Mouse (Mus musculus) left cerebral cortex, postnatal 14 days (tissue): ENCODE measurements around the gene Sept12. TPM values are rescaled to one million over a fixed set of nuclear protein-coding genes. Genes with fewer than 3 reads are reported as not detected.

Experiments used
- DNase-seq, 2 experiments: peaks; one replicate each; pipeline ENCODE4 v3.0.0; 2021 to 2022; ENCODE audit warnings: low spot score in 2 of 2, mixed read lengths in 1 of 2
- intact Hi-C: fragments of 180-260 bp; cut with DNase I; formaldehyde crosslinking; loops from one replicate; pipeline ENCODE4 v1.15.1; 2025
- total RNA-seq, 2 experiments: library from RNA; stranded (reverse); gene quantifications; 2 replicates each; pipeline ENCODE4 v1.2.3; 2021

Sept12 gene
- total RNA-seq, 2 experiments from 2014 or later, result not detected

DNA sequence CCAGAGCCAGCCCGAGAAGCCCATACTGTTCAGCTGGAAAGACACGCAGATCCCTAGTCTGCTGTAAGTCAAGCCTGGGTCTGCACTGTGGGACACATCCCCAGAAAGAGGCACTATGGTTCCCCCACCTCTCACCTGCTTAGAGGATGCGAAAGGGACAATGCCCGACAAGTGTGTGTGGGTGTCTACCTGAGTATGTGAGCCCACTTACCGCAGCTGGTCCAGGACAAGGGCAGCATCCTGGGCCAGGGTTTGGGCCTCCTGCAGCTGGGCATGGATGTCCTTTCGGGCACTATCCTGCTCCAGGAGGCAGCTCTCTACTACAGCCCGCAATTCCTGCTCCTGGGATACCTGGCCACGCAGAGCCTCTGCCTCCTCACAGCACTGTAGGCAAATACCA lies 54.8 kb downstream of the Sept12 start:
- no peak for DNase-seq
- intact Hi-C loops, result no loop called here

GRCm38 (mm10) chr16:4941016-4941415 lies 56.6 kb downstream of the Sept12 start:
- DNase-seq, result no peak
- intact Hi-C loops, result no loop called here

DNA sequence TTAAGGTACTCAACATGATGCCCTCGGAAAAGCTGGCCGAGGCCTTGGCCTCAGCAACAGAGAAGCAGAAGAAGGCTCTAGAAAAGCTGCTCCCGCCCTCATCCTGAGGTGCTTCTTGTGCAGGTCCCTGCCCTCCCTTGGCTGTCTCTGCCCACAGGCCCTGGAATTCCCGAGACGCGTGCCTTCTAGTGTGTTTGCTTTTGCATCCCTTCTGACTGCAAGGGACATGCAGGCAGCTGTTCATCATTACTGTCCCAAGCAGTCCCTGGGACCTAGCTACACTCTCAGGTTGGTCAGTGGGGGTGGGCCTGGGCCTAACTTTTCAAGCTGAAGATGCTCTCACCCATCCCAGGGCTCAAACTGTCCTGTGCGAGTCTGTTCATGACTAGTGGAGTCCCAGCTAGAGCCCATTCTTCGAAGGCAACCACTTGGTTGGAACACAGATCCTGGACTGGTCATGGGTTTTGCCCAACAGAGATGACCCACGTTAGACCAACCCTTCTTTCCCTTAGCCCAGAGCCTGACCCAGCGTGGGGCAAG lies 57.3 kb downstream of the Sept12 start:
- DNase-seq, result no peak
- intact Hi-C loops, result no loop called here

- intact Hi-C loops, result no loop called here
Observed at GRCm38 (mm10) chr16:4939412-4939811, 58.2 kb downstream of the Sept12 start.

GRCm38 (mm10) chr16:4938989-4939388 lies 58.7 kb downstream of the Sept12 start:
- intact Hi-C loops, result no loop called here
- peak; percentile 96 to 97 for DNase-seq

More at GRCm38 (mm10) chr16:4939412-4939811, 58.2 kb downstream of the Sept12 start:
- DNase-seq, result peak; percentile 47 to 54

GRCm38 (mm10) chr16:4938461-4938860 lies 59.2 kb downstream of the Sept12 start, which contains the start of gene Nudt16l1:
Nudt16l1 (plus strand) TSS chr16:4938761.
- intact Hi-C loops, result no loop called here
- no peak for DNase-seq

DNA sequence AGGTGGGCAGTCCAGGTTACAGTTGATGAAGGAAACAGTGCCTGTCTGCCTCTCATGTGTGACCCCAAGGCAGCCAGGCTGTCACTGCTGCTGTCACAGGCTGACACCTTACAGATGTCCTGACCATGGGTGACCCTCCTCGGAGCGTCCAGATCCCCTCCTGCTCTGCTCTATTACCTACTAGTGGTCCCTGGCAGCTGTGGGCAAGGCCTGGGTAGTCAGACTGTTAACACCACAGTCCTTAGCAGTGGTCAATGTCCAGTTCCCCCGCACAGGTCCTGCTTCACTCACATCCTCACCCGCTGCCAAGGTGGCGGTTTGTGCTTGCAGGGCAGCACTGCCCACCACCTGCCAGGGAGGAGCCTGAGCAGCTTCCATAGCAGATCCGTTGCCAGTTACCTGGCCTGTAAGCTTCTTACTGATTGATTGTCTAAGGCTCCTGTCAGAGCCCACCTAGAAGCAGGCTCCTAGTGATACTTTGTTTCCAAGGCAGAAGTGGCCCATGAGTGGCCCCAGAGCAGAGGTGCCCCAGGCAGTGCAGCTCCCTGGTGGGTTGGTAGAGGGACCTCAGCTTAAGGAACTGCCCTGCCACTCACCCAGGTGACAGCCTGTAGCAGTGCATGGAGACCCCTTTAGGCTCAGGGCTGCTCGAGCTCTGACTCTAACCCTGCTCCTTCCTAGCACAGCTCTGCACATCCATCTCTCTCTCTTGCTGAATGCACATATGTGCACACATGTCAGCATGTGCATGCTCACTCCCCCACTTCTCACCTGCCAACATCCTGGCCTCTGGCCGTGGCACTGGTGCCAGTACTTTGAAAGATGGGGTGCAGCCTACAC lies 60.1 kb downstream of the Sept12 start:
- DNase-seq, result peak in 1 of 2 experiments; percentile 39
- intact Hi-C loops, result no loop called here

Other genes with a start within 250 kb of the Sept12 start
- gene Cdip1, start 207.6 kb downstream of the Sept12 start, total RNA-seq, result 100 to 1,000 TPM; 162 to 163 TPM
- gene 4930562C15Rik, start 162.4 kb downstream of the Sept12 start, total RNA-seq, result not detected
- 10 to 100 TPM; 81.6 to 86.7 TPM for gene Ubald1, start 117.5 kb downstream of the Sept12 start, total RNA-seq
- gene Mgrn1, start 111.6 kb downstream of the Sept12 start, total RNA-seq, result 100 to 1,000 TPM; 198 to 203 TPM
- gene Nudt16l1, start 59.1 kb downstream of the Sept12 start, total RNA-seq, result 10 to 100 TPM; 66.7 to 70.3 TPM
- 10 to 100 TPM; 50.1 TPM for gene Anks3, start 33.6 kb downstream of the Sept12 start, total RNA-seq
- gene Smim22, start 9.4 kb upstream of the Sept12 start, total RNA-seq, result not detected
- 100 to 1,000 TPM; 202 to 212 TPM for gene Rogdi, start 15.7 kb upstream of the Sept12 start, total RNA-seq
- gene Glyr1, start 52.0 kb upstream of the Sept12 start, total RNA-seq, result 100 to 1,000 TPM; 141 to 156 TPM
- gene Ubn1, start 52.2 kb upstream of the Sept12 start, total RNA-seq, result 10 to 100 TPM; 41.9 to 42.1 TPM
- under 1 TPM; 0.04 to 0.53 TPM for gene Ppl, start 134.6 kb upstream of the Sept12 start, total RNA-seq
- gene Sec14l5, start 149.3 kb upstream of the Sept12 start, total RNA-seq, result 1 to 10 TPM; 1.2 to 1.5 TPM
- gene Nagpa, start 206.2 kb upstream of the Sept12 start, total RNA-seq, result 1 to 10 TPM; 7.4 to 10.0 TPM
- gene AU021092, start 224.4 kb upstream of the Sept12 start, total RNA-seq, result 10 to 100 TPM in 1 of 2 experiments, 1 to 10 TPM in 1; 8.8 to 11.3 TPM
- gene Alg1, start 235.8 kb upstream of the Sept12 start, total RNA-seq, result 10 to 100 TPM; 26.9 to 29.7 TPM